Mouse (Mus musculus) mouse embryonic stem cell (cell line): Measurements from ENCODE around the gene Fyb2.

Experiments
- in situ Hi-C, 2 experiments: fragments of 300-500 bp; cut with MboI; formaldehyde crosslinking; loops; 1 replicate in 1 of 2; 3 replicates in 1 of 2; pipeline ENCODE4 v1.14.3; 2019 to 2020; ENCODE audit warnings: low sequenced_read_pairs in 2 of 2, low pct_unique_long_range_greater_than_20kb in 1 of 2, mixed read lengths in 1 of 2; ENCODE audit not compliant: unreplicated experiment in 1 of 2

Fyb2 gene

DNA sequence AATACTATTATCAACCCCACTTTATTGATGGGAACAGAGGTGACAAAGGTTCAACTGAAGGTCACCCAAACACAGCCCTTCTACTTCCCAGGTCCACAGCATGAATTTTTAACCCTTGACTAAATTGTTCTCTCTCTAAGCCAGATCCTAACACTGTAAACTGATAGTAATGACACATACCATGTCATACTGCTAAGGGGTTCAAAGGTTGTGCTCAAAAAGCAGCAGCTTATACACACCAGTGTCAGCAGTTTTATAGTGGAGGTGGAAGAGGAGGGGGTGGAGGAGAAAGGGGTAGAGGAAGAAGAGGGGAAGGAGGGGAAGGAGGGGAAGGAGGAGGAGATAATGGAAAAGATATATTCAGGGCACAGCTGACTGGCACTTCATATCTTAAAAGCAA, 20.4 kb downstream of the Fyb2 start:
- in situ Hi-C loops, result no loop called here

DNA sequence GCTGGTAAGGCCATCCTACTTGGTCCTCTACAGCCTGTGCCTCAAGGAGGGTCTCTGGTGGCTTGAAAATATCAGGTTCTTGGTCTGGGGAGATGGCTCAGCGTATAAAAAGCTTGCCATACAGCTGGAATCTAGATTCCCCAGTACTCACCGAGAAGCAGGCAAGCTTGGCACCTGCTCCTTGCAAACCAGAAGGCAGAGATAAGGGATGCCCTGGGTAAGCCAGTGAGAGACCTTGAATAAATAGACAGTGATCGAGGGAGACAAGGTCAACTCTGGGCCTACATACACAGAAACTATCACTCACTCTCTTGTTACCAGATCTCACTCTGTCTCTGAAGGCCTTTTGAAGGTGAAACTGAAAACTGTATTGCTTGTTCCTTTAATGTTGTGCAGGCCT, 21.7 kb downstream of the Fyb2 start:
- in situ Hi-C loops, result no loop called here

DNA sequence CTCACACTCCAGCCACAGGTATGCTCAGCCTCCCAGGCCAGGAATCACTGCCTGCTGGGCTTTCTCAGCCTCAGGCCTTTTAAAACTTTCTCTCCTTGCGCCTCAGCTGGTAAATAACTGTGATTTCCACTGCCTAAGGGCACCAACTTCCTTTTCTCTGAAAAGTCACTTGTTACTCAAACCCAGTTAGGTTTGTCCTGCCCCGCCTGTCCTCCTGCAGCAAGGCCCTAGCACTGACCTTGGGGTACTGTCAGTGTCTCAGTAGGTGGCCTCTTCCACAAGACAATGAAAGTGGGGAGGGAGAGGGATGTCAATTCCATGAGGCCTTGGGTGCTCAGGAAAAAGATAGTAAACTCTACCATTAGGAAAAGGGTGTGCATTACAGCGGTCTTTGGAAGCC, 22.2 kb downstream of the Fyb2 start:
- in situ Hi-C loops, result no loop called here

DNA sequence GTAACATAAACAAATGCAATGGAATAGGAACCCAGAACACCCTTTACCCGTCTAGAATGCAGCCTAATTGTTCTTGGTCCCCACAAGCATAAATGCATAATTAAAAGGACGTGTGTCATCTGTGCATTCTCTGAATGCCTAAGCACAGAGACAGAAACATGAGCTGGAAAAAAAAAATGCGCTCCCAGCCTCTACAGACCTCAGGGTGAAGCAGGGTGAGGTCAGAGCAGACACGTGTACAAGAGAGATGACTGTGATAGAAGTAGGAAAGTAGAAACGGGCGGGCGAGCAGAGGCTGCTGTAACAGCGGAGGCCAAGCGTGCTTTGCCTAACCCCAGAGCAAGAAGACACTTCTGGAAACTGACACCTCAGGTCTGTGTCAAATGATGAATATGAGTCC, 22.8 kb downstream of the Fyb2 start:
- in situ Hi-C loops, result no loop called here

GRCm38 (mm10) chr4:104939535-104939934, 26.3 kb downstream of the Fyb2 start:
- in situ Hi-C loops, result no loop called here

- in situ Hi-C loops, result no loop called here
Measured at GRCm38 (mm10) chr4:104941895-104942294, 28.6 kb downstream of the Fyb2 start.

DNA sequence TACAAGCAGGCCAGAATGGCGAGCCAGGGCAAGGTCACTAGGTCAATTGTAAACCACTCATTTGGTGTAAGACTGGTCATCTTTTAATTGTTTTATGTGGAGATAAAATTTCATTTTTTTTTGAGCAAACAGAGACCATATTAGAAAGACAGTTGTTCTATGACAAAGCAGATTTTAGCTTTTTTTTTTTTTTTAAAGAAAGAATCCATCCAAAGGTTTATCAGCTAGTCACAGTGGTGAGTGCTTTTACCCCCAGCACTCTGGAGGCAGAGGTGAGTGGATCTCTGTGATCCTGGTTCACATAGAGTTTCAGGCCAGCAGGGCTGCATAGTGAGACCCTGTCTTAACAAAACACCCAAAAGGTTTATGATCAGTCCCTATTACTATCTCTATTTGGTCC, 31.2 kb downstream of the Fyb2 start:
- in situ Hi-C loops, result no loop called here

DNA sequence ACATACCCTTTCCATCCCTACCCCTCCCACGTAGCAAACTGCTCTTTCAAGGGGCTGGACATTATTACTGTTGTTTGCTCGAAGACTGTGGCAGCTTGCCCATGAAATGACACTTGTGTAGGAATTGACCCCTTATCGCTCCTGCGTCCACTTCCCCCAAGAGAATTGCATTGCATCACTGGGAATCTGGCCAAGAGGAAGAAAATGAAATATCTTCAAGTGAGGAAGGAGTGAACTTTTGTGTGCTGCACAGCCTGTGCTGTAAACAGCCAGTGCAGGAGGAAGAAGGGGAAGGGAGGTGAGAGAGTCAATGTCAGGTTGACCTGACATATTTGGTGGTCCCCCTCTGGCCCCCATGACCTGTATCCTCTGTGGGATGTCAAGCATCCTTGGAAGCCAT, 35.6 kb downstream of the Fyb2 start:
- in situ Hi-C loops, result no loop called here

DNA sequence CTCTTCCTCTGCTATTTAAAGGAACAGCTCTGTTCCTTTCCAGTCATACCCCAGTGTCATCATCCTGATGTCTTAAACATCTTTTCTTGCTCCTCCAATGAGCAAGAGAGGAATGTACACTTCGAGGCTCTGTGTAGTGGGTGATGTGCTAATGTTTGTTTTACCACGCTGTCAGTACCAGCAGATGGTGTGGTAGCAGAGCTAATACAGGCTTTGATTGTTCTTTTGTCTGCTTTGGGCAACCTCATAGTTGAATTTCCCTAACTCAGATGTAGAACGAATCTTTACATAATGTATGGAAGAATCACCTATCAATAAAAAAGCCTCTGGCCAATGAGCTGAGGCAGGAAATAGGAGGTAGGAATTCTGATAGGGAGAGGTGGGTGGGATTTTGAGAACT, 36.0 kb downstream of the Fyb2 start:
- in situ Hi-C loops, result no loop called here

GRCm38 (mm10) chr4:104951280-104951878, 38.1 kb downstream of the Fyb2 start:
- in situ Hi-C loops, result no loop called here

DNA sequence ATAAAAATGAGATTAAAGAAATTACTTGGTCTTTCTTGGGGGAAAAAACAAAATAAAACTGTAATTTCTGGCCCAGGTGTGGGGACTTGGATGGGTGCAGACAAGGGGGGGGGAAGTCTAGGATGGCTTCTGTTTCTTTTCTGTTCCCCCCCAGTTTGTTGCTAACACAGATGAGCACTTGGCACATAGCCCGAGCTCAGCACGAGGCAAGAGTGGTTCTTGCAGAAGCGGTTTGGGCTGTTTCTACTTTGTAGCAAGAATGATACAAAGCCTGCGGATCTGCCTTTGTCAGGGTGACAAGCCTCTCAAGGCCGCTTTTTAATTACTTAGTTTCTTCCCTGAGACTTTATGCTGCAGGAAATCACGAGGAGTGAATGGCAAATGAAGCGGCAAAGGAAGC, 43.4 kb downstream of the Fyb2 start:
- in situ Hi-C loops, result no loop called here

DNA sequence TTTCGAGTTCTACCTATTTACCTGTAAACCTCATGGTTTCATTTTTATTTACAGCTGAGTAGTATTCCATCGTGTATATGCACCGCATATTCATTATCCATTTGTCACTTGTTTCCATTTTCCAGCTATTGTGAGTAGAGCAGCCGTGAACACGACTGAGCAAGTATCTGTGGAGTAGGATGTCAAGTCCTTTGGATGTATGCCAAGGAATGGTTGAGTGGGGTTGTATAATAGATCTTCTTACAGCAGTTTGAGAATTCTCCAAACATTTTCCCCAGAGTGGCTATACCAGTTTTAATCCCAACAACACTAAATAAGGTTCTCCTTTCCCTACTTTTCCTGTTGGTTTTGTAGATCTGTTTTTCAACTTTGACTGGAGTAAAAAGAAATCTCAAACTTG, 48.2 kb downstream of the Fyb2 start:
- in situ Hi-C loops, result no loop called here

GRCm38 (mm10) chr4:104972606-104973005, 59.4 kb downstream of the Fyb2 start:
- in situ Hi-C loops, result no loop called here

GRCm38 (mm10) chr4:104975162-104975830, 62.0 kb downstream of the Fyb2 start:
- in situ Hi-C loops, result no loop called here

- in situ Hi-C loops, result no loop called here
Measured at GRCm38 (mm10) chr4:104985960-104986632, 72.8 kb downstream of the Fyb2 start.

DNA sequence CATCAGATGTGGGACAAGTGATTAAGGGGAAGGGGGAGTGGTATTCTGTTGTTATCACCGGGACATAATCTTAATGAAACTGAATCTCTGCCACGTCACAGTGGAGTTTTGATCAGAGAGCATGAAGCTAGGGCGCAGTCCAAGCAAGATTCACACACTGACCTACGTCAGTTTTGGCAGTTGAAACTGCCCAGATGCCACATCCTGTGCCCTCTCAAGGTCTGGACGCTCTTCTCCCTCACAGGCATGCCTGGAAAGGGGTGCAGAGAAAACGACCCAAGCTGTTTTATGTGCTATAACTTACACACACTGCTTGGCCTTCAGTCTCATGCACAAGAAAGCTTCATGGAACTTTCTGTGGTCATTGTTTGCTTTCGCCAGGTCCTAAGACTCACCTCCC, 74.4 kb downstream of the Fyb2 start:
- in situ Hi-C loops, result no loop called here

DNA sequence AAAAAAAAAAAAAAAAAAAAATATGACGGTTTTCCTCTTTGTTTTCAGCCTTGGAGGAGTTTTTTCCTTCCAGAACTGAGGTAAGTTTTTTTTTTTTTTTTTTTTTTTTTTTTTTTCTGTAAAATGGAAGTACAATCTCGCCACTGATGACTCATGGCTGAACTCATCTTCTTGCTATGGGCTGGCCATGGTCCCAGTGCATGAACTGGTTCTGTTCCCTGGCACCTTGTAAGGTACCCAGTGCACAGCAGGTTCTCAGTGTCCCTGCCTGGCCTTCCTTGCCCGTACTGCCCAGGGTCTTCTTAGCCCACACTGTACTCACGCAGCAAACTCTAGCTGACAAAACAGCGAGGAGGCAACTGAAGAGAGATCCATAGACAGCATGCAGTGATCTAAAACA, 74.8 kb downstream of the Fyb2 start:
- in situ Hi-C loops, result no loop called here

DNA sequence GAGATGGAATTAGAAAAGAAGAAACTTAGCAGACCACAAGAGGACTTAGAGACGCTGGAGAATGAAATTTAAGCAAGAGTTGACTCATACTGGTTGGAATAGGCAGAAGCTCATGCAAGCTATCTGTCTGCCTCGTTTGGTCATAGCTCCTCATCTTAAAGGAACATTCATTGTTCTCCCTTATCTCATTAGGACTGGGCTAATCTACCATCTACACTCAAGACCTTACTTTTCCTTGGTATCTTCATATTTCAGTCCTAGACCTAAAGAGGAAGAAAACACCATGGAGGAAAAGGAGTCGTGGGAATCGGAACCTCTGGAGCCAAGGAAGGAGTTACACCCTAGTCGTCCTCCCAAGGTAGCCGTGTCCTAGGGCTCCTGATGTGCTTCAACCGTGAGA, 75.5 kb downstream of the Fyb2 start:
- in situ Hi-C loops, result no loop called here

GRCm38 (mm10) chr4:104990016-104990415, 76.8 kb downstream of the Fyb2 start:
- in situ Hi-C loops, result no loop called here

DNA sequence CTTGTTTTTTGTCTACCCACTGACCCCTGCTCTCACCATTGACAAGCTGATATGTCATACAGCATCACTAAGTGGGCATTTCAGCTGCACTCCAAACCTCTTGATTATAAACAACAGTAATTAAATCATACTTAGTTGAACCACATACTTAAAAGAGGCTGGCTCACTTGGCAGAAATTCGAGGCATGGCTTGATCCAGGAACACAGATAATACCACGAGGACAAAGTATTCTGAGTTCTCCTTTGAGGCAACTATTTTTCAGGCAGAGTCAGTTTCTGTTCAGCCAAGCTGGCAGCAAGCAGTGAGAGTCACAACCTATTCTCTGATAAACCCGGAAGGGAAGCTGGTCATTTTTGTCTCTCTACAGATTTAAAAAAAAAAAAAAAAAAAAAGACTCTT, 77.4 kb downstream of the Fyb2 start:
- in situ Hi-C loops, result no loop called here
